Mouse (Mus musculus) induced T-regulatory cell, adult 2 months (primary cell): Measurements from ENCODE around the gene Mast3.
A peak's percentile ranks its signal among the peaks of the same experiment; 100 is the strongest.

ENCODE experiments used
- DNase-seq: peaks from one replicate; pipeline ENCODE4 v3.0.0-alpha.2; 2012; ENCODE audit warnings: low read depth

Gene Mast3

DNA sequence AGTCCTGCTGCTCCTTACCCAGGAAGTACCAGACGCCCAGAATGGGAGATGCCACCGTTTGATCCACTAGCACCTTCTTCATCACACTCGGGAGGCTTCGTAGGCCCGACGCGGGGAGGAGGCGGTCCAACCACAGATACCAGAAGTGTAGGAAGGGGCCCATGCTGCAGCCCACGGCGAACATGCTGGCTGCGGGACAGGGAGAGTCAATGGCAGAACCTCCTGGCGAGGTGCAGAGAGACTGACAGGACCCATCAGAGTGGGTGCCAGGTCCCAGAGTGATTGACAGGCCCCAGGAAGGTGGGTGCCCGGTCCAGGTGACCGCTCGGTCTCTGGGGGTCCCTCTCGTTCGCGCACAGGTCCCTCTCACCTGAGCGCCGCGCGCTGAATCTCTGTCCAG, 44.5 kb downstream of the Mast3 start:
- DNase-seq: peak; percentile 62

DNA sequence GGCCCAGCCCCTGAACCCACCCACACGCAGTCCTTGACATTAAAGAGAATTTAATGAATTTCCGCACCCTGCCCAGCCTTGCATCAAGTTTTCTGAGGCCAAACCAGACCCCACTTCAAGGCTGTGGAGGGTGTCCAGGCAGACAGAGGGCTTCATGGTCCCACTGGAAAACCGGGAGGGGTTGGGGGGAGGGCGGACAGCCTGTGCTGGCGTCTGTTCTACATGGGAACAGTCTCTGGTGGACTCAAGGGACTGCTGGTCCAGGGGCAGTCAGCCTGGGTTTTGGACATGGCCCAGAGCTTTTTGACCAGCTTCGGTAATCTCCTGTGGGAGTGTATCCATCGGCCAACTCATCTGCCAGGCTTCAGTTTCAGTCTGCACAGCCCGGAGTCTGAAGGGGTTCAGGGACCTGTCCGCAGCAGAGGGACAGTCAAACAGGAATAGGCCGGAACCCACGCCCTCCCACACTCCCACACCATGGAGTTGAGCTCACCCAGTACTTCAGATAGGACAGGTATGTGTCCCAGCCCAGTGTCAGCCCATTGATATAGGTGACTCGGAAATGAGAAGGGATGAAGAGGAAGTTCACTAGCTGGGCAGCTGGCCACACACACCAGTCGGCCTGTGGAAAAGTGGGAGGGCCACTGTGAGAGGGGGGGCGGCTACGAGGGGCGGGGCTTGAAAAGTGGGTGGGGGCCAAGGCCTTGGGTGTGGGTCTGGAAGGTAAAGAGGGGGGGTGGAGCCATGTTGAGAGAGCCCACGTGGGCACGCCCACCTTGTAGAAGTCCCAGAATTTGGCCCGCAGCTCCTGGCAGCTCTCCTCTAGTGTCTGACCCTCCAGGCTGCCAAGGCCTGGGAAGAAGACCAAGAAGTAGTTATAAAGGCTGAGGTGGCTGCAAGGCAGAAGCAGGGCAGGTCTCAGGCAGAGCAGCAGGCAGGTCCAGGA, 46.0 kb downstream of the Mast3 start:
- DNase-seq: no peak

DNA sequence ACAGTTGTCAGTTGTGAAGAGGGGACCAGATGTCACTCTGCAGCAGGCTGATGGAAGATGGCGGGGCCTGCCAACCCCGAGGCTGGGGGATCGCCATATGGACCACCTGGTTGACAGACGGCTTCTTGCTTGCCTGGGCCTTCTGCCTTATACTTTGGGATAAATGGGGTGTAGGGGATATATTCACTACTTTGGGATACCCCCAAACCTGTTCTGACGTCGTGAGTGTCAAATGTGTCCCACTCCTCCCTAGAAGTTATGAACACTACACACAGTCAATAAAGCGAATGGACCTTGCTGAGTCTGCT, 46.6 kb downstream of the Mast3 start:
- no peak for DNase-seq

DNA sequence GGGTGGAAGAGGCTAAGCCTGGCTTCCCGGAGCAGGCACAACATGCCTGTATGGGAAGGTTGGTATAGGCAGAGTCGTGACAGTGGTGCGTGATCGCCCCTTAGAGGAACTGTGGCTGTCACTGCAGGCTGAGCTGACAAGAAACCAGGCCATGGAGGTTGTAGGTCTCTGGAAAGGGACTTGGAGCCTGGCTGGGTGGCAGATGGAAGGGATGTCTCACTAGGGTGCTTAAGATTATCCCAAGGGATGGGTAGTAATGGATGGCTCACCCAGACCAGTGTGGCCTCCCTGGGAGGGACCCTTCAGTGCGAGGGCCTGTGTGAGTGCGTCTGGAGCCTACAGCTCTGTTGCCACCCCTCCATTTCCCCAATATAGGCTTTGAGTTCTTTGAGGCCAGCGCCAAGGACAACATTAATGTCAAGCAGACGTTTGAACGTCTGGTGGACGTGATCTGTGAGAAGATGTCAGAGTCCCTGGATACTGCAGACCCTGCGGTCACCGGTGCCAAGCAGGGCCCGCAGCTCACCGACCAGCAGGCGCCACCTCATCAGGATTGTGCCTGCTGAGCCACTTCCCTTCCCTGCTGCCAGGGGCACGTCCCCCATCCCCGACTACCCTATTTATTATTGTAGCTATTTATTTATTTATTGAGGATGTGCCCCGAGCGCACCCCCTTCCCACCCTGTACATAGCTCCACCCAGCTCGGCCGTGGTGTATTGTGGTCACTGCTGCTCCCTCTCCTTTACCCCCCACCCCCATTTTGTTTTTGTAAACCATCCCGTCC, 47.1 kb downstream of the Mast3 start:
- DNase-seq: peak; percentile 55

DNA sequence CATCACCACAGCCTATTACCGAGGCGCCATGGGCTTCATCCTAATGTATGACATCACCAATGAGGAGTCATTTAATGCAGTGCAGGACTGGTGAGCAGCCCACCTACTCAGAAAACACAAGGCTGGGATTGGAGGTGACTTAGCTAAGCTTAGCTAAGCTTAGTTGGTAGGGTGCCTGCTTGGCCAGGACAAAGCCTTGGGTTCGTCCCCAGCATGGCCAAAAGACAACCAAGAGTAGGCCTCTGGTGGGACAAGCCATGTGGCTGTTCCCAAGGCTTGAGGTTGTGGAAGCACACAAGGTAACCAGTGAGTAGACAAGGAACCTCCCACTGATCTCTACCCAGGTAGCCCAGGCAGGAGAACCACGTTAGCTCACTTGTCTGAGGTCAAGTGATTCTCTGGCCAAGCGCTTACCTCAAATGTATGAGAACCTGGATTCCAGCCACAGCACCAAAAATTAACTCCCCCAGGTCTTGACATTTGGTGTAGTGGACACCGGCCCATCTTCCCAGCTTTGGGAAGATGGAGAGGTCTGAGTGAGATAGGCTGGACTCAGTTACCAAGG, 48.3 kb downstream of the Mast3 start:
- DNase-seq: no peak

DNA sequence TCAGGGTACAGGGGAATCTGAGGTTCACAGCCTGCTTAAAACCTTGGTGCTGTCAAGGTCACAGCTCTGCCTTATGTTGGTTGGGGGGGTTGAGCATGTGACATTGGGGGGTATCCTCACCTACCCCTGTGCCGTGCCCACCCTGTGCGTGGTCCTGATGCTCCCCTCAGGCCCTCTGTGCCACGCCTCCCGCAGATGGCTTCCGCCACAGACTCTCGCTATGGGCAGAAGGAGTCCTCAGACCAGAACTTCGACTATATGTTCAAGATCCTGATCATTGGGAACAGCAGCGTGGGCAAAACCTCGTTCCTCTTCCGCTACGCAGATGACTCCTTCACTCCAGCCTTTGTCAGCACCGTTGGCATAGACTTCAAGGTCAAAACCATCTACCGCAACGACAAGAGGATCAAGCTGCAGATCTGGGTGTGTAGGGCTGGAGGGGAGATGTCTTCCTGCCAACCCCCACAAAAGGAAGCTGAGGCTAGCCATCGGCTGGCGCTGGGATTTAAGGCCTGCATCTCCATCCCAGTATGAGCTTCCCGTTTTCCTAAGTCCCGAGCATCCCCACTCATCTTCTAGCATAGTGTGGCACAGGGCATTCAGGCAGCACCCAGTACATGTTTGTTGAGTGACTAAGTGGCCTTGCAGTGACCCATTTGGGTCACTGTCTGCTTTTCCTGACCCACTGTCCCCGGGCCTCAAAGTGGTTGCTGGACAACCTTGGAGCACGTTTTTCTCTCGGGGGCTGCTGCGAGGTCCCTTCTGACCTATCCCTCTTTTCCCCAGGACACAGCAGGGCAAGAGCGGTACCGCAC, 49.0 kb downstream of the Mast3 start:
- DNase-seq: no peak

DNA sequence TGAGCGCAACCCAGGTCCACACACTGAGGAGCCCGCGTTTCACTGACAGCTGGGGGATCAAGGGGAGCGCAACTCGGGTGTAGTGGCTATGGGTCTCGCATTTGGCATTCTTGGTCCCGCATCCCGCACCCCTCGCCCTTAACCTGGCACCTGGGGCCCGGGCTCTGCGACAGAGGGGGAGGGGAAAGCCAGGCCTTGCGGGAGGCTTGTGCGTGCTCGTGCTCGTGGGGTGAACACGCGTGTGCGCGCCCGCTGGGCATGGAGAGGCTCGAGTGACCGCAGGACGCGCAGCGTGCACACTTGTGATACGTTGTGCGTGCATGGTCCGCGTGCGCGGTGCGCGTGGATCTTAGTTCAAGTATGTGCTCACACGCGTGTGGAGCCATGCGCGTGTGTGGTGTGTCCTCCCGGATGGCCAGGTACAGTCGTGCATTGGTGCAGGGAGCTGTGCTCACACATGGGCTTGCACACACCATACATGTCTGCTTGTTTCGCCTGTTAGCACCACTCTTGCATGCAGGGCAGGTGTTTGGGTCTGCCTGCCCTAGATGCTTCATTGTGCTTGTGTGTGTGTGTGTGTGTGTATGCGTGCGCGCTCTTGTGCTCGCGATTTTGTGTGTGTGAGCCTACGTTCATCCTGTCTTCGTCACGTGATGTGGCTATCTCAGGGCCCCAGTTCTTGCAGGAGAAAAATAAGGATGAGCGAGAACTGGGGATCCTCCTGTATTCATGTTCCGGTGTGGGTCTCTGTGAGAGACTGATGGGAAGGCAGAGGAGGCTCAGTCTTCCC, 49.8 kb downstream of the Mast3 start:
- peak; percentile 76 for DNase-seq

DNA sequence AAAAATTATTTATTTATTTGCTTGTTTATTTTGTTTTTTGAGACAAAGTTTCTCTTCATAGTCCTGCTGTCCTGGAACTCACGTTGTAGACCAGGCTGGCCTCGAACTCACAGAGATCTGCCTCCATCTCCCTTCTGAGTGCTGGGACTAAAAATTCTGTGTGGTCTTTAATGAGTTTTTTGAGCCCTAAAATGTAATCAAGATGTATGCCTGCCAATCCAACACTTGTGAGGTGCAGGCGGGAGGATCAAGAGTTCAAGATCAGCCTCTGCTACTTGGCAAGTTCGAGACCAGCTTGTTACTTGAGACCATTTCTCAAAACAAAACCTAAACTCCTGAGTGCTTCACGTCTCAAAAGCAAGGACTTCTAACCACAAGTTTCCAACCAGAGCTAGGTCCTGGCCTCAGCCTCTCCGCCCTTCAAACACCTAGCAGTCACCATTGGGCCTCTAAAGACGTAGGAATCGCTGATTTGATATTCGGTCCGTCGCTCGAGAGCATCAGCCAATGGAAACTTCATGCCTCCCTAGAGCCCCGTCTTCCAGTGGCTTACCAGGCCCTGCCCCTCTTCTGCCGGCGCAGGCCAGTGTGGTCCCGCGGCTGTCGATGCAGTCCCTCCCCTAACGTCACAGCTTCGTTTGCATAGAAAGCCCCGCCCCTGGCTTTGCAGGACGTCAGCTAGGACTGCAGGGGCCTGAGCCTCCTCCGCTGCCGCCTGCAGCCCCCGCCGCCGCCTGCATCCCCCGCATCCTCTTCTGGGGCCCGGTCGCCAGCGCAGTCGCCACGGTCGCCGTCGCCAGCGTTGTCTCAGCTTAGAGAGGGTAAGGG, 50.6 kb downstream of the Mast3 start, which contains the start of gene Rab3a:
TSS of gene Rab3a (plus strand) at position 637 of the 828 bp plus-strand sequence.
- peak; percentile 98 for DNase-seq

DNA sequence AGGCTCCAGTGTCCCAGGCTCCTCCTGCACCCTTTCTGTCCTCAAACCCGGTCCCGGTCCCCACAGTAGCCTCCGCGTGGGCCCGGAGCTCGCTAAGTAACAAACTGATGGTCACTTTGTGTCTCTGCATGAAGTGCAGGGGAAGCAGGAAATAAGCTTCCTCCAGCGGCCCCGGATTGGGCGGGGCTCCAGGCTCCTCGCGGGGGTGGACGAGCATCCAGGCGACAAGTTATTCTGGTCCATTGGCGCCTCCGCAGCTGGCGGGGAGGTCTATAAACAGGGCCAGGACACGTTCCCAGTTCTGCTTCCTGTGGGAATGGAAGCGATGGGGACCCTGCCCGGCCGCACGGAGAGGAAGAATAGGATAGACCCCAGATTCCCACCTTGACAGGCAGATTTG, 51.7 kb downstream of the Mast3 start:
- DNase-seq: peak; percentile 81

DNA sequence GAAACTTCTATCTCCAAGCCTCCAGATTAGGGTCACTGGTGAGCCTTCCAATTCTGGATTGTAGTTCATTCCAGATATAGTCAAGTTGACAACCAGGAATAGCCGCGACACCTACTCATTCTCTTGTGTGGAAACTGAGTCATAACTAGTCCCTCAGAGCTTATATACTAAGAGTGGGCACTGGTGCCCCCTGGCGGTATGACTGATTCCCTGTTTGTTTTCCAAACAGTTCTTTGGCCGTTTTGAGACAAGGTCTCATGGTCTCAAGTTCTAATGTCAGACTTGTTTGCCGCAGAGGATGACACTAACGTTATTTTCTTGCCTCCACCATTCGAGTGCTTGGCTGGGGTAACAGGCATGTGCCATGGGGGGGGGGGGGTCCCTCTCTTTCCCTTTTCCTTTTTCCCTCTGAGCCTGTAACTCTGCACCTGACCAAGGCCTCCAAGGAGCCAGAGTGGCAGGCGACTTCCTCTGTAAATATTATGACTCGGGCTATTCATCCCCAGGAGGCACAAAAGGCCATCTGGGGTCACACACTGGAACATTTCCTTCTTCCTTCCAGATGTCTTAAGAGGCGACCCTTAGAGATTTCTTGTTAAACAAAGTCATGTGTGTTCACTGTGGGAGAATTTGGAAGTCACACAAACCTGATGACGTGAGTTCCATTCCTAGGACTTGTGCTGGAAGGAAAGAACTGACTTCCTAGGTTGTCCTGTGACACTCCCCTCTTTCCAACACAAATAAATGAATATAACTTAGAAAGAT, 52.7 kb downstream of the Mast3 start:
- DNase-seq: peak; percentile 89

DNA sequence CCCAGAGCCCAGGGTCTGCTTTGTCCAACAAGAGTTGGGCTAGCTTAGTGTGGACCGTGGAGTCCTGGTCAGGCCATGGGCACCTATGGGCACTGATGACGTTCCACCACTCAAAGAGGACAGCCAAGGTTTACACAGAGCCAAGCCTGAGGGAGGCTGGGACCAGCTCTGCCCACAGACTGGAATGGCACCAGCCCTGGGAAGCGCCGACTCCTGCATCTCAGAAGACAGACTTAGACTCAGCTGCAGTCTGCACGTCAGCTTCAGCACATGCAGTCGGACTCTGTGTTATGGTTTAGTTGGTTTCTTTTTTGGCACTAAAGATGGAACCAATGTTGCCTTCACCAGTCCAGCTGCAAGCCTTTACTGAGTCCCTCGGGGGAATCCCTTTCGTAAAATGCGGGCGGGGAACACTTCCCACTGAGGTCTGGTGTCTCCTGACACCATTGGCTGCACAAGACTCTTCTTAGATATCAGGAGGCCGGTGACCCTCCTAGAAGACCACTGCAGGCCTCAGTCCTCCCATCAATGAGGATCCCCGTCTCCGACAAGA, 54.6 kb downstream of the Mast3 start:
- no peak for DNase-seq

DNA sequence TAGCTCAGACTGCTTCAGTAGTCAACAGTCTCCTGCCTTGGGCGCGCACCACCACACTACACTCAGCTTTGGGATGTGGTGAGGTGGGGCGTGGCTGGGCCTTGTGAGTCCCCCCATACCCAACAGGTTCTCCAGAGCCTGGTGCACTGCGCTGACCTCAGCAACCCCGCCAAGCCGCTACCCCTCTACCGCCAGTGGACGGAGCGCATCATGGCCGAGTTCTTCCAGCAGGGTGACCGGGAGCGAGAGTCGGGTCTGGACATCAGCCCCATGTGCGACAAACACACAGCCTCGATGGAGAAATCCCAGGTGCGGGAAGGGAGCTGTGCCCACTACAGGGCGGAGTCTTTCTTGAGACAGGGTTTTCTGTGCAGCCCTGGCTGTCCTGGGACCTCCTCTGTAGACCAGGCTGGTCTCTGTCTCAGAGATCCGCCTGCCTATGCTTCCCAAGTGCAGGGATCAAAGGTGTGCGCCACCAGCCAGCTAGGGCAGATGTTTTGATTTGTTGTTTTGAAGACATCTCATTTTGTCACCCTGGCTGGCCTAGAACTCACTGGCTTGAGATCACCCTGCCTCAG, 55.7 kb downstream of the Mast3 start:
- no peak for DNase-seq

DNA sequence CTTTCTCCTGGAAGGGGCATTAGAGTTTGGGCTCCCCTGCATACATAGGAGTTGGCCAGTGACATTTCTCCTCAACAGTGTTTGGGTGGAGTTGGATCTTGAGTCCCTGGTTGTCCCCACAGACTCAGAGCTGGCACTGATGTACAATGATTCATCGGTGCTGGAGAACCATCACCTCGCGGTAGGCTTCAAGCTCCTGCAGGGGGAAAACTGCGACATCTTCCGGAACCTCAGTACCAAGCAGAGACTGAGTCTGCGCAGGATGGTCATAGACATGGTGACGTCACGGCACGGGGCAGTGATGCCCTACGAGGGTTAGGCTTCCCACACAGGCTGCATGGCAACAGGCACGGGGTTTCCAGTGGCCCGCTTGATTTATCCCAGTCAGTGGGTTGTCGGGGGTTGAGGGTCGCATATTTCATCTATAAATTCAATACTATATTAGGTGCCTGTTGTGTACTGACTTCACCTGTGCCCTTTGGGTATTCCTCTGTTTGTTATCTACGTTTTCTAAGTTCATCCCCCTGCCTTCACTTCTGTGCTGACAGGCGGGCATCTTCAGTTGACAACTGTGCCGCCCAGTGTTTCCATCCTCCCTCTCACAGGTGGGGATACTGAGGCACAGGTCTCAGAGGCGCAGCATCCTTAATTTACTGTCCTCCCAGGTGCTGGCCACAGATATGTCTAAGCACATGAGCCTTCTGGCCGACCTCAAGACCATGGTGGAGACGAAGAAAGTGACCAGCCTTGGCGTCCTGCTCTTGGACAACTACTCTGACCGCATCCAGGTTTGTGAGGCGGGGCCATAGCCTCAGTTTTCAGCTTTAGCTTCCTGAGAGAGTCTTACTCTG, 56.4 kb downstream of the Mast3 start:
- no peak for DNase-seq

DNA sequence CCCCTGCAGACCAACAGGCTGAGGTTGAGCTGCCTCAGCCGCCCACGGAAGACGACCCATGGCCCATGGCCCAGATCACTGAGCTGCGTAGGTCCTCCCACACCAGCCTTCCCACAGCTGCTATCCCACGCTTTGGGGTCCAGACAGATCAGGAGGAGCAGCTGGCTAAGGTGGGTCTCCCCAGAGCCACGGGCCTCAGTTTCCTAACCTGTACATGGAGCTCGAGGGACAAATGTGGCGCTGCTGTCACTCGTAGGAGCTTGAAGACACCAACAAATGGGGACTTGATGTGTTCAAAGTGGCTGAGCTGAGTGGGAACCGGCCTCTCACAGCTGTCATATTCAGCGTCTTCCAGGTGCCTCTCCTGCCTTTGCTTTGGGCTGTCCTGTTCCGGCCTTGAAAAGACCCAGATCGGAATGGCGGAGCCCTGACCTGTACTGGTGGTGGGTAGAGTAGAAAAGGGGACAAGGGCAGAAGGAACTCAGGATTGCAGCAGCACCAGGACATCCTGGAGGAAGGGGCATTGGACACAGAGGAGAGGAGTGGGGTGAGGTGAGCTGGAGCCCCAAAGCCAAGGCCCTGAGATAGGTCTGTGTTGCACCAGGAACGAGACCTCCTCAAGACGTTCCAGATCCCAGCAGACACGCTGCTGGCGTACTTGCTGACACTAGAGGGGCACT, 57.5 kb downstream of the Mast3 start:
- DNase-seq: no peak

DNA sequence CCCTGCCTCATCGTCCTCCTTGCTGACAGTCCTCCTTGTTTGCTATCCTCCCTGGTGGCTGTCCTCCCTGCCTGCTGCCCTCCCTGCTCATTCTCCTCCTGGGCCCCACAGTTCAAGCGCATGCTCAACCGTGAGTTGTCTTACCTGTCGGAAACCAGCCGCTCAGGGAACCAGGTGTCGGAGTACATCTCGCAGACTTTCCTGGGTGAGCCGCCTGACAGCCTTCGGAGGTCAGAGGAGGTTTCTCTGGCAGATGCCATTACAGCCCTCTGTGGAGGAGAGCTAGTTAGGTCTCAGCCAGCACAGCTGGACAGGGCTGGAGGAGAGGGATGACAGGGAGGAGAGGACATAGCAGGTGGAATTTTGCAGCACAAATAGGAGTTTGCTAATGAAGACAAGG, 58.2 kb downstream of the Mast3 start:
- DNase-seq: no peak

DNA sequence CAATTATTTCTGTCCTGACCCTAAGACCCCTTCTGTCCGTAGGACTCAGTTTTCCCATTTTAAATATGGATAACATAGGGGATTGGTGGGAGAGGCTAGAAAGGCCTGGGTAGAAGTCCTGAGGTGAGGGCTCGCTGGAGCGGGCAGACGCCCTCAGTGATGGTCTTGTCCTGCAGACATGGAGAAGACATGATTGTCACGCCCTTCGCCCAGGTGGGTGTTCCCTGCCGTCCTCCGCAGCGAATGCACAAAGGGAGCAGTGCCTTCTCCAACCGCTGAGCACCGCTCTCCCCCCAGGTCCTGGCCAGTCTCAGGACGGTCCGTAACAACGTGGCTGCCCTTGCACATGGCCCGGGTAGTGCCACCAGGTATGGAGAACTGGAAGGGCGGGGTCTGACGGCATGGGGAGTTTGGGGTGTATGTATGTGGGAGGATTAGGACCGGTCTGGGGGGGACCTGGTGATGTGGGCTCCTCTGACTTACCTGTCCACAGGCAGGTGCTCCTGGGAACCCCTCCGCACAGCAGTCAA, 59.1 kb downstream of the Mast3 start:
- no peak for DNase-seq

DNA sequence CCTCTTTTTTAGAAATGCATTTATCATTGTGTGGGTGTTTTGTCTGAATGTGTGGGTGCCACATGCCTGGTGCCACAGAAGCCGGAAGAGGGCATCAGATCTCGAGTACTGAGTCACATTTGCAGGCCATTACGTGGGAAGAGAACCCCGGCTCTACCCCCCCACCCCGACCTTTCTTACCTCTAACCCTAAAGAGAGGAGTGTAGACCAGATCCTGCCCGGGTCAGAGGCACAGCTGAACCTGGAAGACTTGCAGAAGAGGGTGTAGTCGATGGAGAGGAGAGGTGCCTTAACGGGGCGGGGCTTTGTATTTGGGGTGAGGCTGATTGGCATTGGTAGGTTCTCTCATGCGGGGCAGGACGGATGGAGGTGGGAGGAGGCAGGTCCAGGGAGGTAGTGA, 60.0 kb downstream of the Mast3 start:
- peak; percentile 75 for DNase-seq
